Mouse (Mus musculus): ENCODE measurements around the gene Taar7e. TPM values are rescaled to one million over a fixed set of nuclear protein-coding genes. Genes with fewer than 3 reads are reported as not detected.

The Taar7e gene
- total RNA-seq (2014; rRNA removed) (not detected in 2 replicates), polyA plus RNA-seq (2012; rRNA removed) (not detected in 2 replicates)

GRCm38 (mm10) chr10:24037314-24037713, at the start of gene Taar7e:
Gene Taar7e, plus strand, starts transcription at chr10:24037614.
- no peak within 1 kb of the TSS for H3K4me3 ChIP-seq (ENCODE audit: insufficient read depth, low read depth, low read length)
- H3K79me2 ChIP-seq (ENCODE audit: control insufficient read depth, insufficient read depth, low read length): no peaks in the 10 kb centered on the region
- WGBS: 91% methylated on average over 2 of the region's 2 CpGs
- no peaks in the 10 kb centered on the region for H3K27me3 ChIP-seq (ENCODE audit: control insufficient read depth, insufficient read depth, low read length)
- no peaks in the 10 kb centered on the region for H3K36me3 ChIP-seq (ENCODE audit: control insufficient read depth, insufficient read depth, low read length)
- H3K9ac ChIP-seq (ENCODE audit: low read depth, low read length): no peak within 1 kb of the TSS
- H3K4me1 ChIP-seq (ENCODE audit: control insufficient read depth, insufficient read depth, low read length): no peaks in the 10 kb centered on the region
- TF ChIP-seq CTCF (IDR thresholded peaks at IDR 0.05; ENCODE audit: low read depth, low read length) (no peak), POLR2A (IDR thresholded peaks at IDR 0.05; ENCODE audit: extremely low read depth, insufficient read depth, low read length) (no peak)
- no peak for DNase-seq (ENCODE audit: extremely low read depth, low read depth, low spot score)
- no peak within 1 kb of the TSS for H3K27ac ChIP-seq (replicated peaks; ENCODE audit: insufficient read depth, low read depth, low read length)

- no peaks in the 10 kb centered on the region for H3K4me1 ChIP-seq (ENCODE audit: control insufficient read depth, insufficient read depth, low read length)
- H3K79me2 ChIP-seq (ENCODE audit: control insufficient read depth, insufficient read depth, low read length): no peaks in the 10 kb centered on the region
- peaks cover 2% of the 10 kb centered on the region; the same call in 1 of the 2 replicates for H3K27me3 ChIP-seq (ENCODE audit: control insufficient read depth, insufficient read depth, low read length)
- no peaks in the 10 kb centered on the region for H3K36me3 ChIP-seq (ENCODE audit: control insufficient read depth, insufficient read depth, low read length)
- no peak within 1 kb of the TSS for H3K4me3 ChIP-seq (ENCODE audit: insufficient read depth, low read depth, low read length)
- 88% methylated on average over 3 of the region's 3 CpGs for WGBS
- no peak within 1 kb of the TSS for H3K9ac ChIP-seq (ENCODE audit: low read depth, low read length)
- no peak for TF ChIP-seq CTCF (IDR thresholded peaks at IDR 0.05; ENCODE audit: low read depth, low read length)
- TF ChIP-seq POLR2A (IDR thresholded peaks at IDR 0.05; ENCODE audit: extremely low read depth, insufficient read depth, low read length): no peak
- H3K27ac ChIP-seq (replicated peaks; ENCODE audit: insufficient read depth, low read depth, low read length): no peak within 1 kb of the TSS
- no peak for DNase-seq (ENCODE audit: extremely low read depth, low read depth, low spot score)
These were observed 44.0 kb upstream of the Taar7e start, which contains the start of gene Taar7a for GRCm38 (mm10) chr10:23993381-23993780. Gene Taar7a, minus strand, starts transcription at chr10:23993481.

- no peaks in the 10 kb centered on the region for H3K4me1 ChIP-seq (ENCODE audit: control insufficient read depth, insufficient read depth, low read length)
- H3K79me2 ChIP-seq (ENCODE audit: control insufficient read depth, insufficient read depth, low read length): no peaks in the 10 kb centered on the region
- WGBS: 84% methylated on average over 1 of the region's 1 CpGs
- DNase-seq (ENCODE audit: extremely low read depth, low read depth, low spot score): no peak
- no peak within 1 kb of the TSS for H3K9ac ChIP-seq (ENCODE audit: low read depth, low read length)
- H3K27ac ChIP-seq (replicated peaks; ENCODE audit: insufficient read depth, low read depth, low read length): no peak within 1 kb of the TSS
- no peak within 1 kb of the TSS for H3K4me3 ChIP-seq (ENCODE audit: insufficient read depth, low read depth, low read length)
- H3K36me3 ChIP-seq (ENCODE audit: control insufficient read depth, insufficient read depth, low read length): no peaks in the 10 kb centered on the region
- no peak for TF ChIP-seq POLR2A (IDR thresholded peaks at IDR 0.05; ENCODE audit: extremely low read depth, insufficient read depth, low read length)
- H3K27me3 ChIP-seq (ENCODE audit: control insufficient read depth, insufficient read depth, low read length): no peaks in the 10 kb centered on the region
These were observed 37.8 kb upstream of the Taar7e start, which contains the start of gene Taar7b for GRCm38 (mm10) chr10:23999639-24000038. Gene Taar7b, plus strand, starts transcription at chr10:23999939.

GRCm38 (mm10) chr10:24006442-24006841, 31.0 kb upstream of the Taar7e start:
- no peak overlapping the region for H3K27ac ChIP-seq (replicated peaks; ENCODE audit: insufficient read depth, low read depth, low read length)

GRCm38 (mm10) chr10:24007034-24007433, 30.4 kb upstream of the Taar7e start:
- WGBS: 56% methylated on average over 2 of the region's 2 CpGs
- TF ChIP-seq CTCF (IDR thresholded peaks at IDR 0.05; ENCODE audit: low read depth, low read length): no peak
- TF ChIP-seq POLR2A (IDR thresholded peaks at IDR 0.05; ENCODE audit: extremely low read depth, insufficient read depth, low read length): no peak
- Histone ChIP-seq H3K4me3 (ENCODE audit: insufficient read depth, low read depth, low read length) (no peak overlapping the region), H3K27me3 (ENCODE audit: control insufficient read depth, insufficient read depth, low read length) (no peaks in the 10 kb centered on the region), H3K79me2 (ENCODE audit: control insufficient read depth, insufficient read depth, low read length) (no peaks in the 10 kb centered on the region), H3K9ac (ENCODE audit: low read depth, low read length) (no peak overlapping the region), H3K36me3 (ENCODE audit: control insufficient read depth, insufficient read depth, low read length) (no peaks in the 10 kb centered on the region), H3K27ac (replicated peaks; ENCODE audit: insufficient read depth, low read depth, low read length) (no peak overlapping the region), H3K4me1 (ENCODE audit: control insufficient read depth, insufficient read depth, low read length) (no peaks in the 10 kb centered on the region)
- DNase-seq (ENCODE audit: extremely low read depth, low read depth, low spot score): no peak

More at GRCm38 (mm10) chr10:24006442-24006841, 31.0 kb upstream of the Taar7e start:
- Histone ChIP-seq H3K27me3 (ENCODE audit: control insufficient read depth, insufficient read depth, low read length) (no peaks in the 10 kb centered on the region), H3K4me3 (ENCODE audit: insufficient read depth, low read depth, low read length) (no peak overlapping the region), H3K36me3 (ENCODE audit: control insufficient read depth, insufficient read depth, low read length) (no peaks in the 10 kb centered on the region), H3K4me1 (ENCODE audit: control insufficient read depth, insufficient read depth, low read length) (no peaks in the 10 kb centered on the region), H3K9ac (ENCODE audit: low read depth, low read length) (no peak overlapping the region), H3K79me2 (ENCODE audit: control insufficient read depth, insufficient read depth, low read length) (no peaks in the 10 kb centered on the region)
- WGBS: 79% methylated on average over 1 of the region's 1 CpGs
- TF ChIP-seq POLR2A (IDR thresholded peaks at IDR 0.05; ENCODE audit: extremely low read depth, insufficient read depth, low read length) (no peak), CTCF (IDR thresholded peaks at IDR 0.05; ENCODE audit: low read depth, low read length) (no peak)
- DNase-seq (ENCODE audit: extremely low read depth, low read depth, low spot score): no peak

- H3K4me1 ChIP-seq (ENCODE audit: control insufficient read depth, insufficient read depth, low read length): no peaks in the 10 kb centered on the region
- WGBS: 89% methylated on average over 1 of the region's 1 CpGs
- no peaks in the 10 kb centered on the region for H3K36me3 ChIP-seq (ENCODE audit: control insufficient read depth, insufficient read depth, low read length)
- DNase-seq (ENCODE audit: extremely low read depth, low read depth, low spot score): no peak
- TF ChIP-seq POLR2A (IDR thresholded peaks at IDR 0.05; ENCODE audit: extremely low read depth, insufficient read depth, low read length) (no peak), CTCF (IDR thresholded peaks at IDR 0.05; ENCODE audit: low read depth, low read length) (no peak)
- H3K27ac ChIP-seq (replicated peaks; ENCODE audit: insufficient read depth, low read depth, low read length): no peak overlapping the region
- H3K27me3 ChIP-seq (ENCODE audit: control insufficient read depth, insufficient read depth, low read length): no peaks in the 10 kb centered on the region
- no peak overlapping the region for H3K9ac ChIP-seq (ENCODE audit: low read depth, low read length)
- no peak overlapping the region for H3K4me3 ChIP-seq (ENCODE audit: insufficient read depth, low read depth, low read length)
- H3K79me2 ChIP-seq (ENCODE audit: control insufficient read depth, insufficient read depth, low read length): no peaks in the 10 kb centered on the region
These were observed 29.3 kb upstream of the Taar7e start for GRCm38 (mm10) chr10:24008143-24008542.
